Mouse (Mus musculus): Measurements from ENCODE around the gene Rnf216. TPM values are rescaled to one million over a fixed set of nuclear protein-coding genes. Genes with fewer than 3 reads are reported as not detected.

Gene Rnf216
- polyA plus RNA-seq, 1 experiment from 2014 or later = 33.1 TPM

GRCm38 (mm10) chr5:143032639-143033146 lies 80.1 kb downstream of the Rnf216 start:
- 46% methylated on average over 2 of the region's 2 CpGs for WGBS
- H3K4me2 ChIP-seq = no peak overlapping the region
- ATAC-seq (ENCODE audit: low read depth) = no peak

GRCm38 (mm10) chr5:143031681-143032080 lies 81.1 kb downstream of the Rnf216 start:
- Histone ChIP-seq H3K9me3 (no peaks in the 10 kb centered on the region), H3K9ac (no peak overlapping the region), H3K4me2 (no peak overlapping the region), H3K4me1 (replicated peaks) (peaks cover 20% of the 10 kb centered on the region), H3K27ac (replicated peaks) (peak overlapping the region; percentile 52), H3K36me3 (peaks cover 18% of the 10 kb centered on the region), H3K4me3 (no peak overlapping the region), H3K27me3 (no peaks in the 10 kb centered on the region)
- WGBS = 23% methylated on average over 7 of the region's 7 CpGs
- no peak for ATAC-seq (ENCODE audit: low read depth)

More at GRCm38 (mm10) chr5:143032639-143033146, 80.1 kb downstream of the Rnf216 start:
- H3K9ac ChIP-seq = no peak overlapping the region
- H3K4me3 ChIP-seq = no peak overlapping the region
- H3K4me1 ChIP-seq (replicated peaks) = peaks cover 20% of the 10 kb centered on the region
- no peaks in the 10 kb centered on the region for H3K27me3 ChIP-seq
- no peaks in the 10 kb centered on the region for H3K9me3 ChIP-seq
- H3K36me3 ChIP-seq = peaks cover 8% of the 10 kb centered on the region
- H3K27ac ChIP-seq (replicated peaks) = peak overlapping the region; percentile 52; the same call in 1 of the 2 replicates

- no peaks in the 10 kb centered on the region for H3K9me3 ChIP-seq
- H3K4me1 ChIP-seq (replicated peaks) = peaks cover 20% of the 10 kb centered on the region
- H3K4me2 ChIP-seq = no peak overlapping the region
- 8% methylated on average over 4 of the region's 4 CpGs for WGBS
- H3K27ac ChIP-seq (replicated peaks) = peak overlapping the region; percentile 52
- H3K4me3 ChIP-seq = no peak overlapping the region
- H3K9ac ChIP-seq = no peak overlapping the region
- no peak; the same call in 1 of the 2 replicates for ATAC-seq (ENCODE audit: low read depth)
- peaks cover 23% of the 10 kb centered on the region for H3K36me3 ChIP-seq
- H3K27me3 ChIP-seq = no peaks in the 10 kb centered on the region
These were observed 81.6 kb downstream of the Rnf216 start for GRCm38 (mm10) chr5:143031193-143031592.

- no peak for ATAC-seq (ENCODE audit: low read depth)
- no peaks in the 10 kb centered on the region for H3K27me3 ChIP-seq
- H3K9me3 ChIP-seq = no peaks in the 10 kb centered on the region
- no peak overlapping the region for H3K9ac ChIP-seq
- 90% methylated on average over 2 of the region's 2 CpGs for WGBS
- no peak overlapping the region for H3K4me3 ChIP-seq
- H3K4me1 ChIP-seq (replicated peaks) = no peaks in the 10 kb centered on the region
- H3K36me3 ChIP-seq = peaks cover 57% of the 10 kb centered on the region
- no peak overlapping the region for H3K27ac ChIP-seq (replicated peaks)
- H3K4me2 ChIP-seq = no peak overlapping the region
These were observed 88.9 kb downstream of the Rnf216 start for GRCm38 (mm10) chr5:143023887-143024286.

- H3K27me3 ChIP-seq = no peaks in the 10 kb centered on the region
- peaks cover 56% of the 10 kb centered on the region for H3K36me3 ChIP-seq
- H3K9ac ChIP-seq = no peak overlapping the region
- no peak overlapping the region for H3K4me3 ChIP-seq
- no peak overlapping the region for H3K27ac ChIP-seq (replicated peaks)
- H3K4me2 ChIP-seq = no peak overlapping the region
- no peak for ATAC-seq (ENCODE audit: low read depth)
- H3K4me1 ChIP-seq (replicated peaks) = no peaks in the 10 kb centered on the region
- no peaks in the 10 kb centered on the region for H3K9me3 ChIP-seq
- 100% methylated on average over 1 of the region's 1 CpGs for WGBS
These were observed 89.8 kb downstream of the Rnf216 start for GRCm38 (mm10) chr5:143022956-143023355.

- 88% methylated on average over 5 of the region's 5 CpGs for WGBS
These were observed 95.4 kb downstream of the Rnf216 start for GRCm38 (mm10) chr5:143017401-143017800.

GRCm38 (mm10) chr5:143009383-143009782 lies 103.4 kb downstream of the Rnf216 start:
- H3K9ac ChIP-seq = peak overlapping the region; percentile 23; the same call in 1 of the 2 replicates
- no peak overlapping the region for H3K4me3 ChIP-seq
- H3K36me3 ChIP-seq = peaks cover 40% of the 10 kb centered on the region
- H3K9me3 ChIP-seq = no peaks in the 10 kb centered on the region
- no peaks in the 10 kb centered on the region for H3K27me3 ChIP-seq
- peak overlapping the region; percentile 81 for H3K27ac ChIP-seq (replicated peaks)
- peaks cover 9% of the 10 kb centered on the region for H3K4me1 ChIP-seq (replicated peaks)
- H3K4me2 ChIP-seq = no peak overlapping the region
- ATAC-seq (ENCODE audit: low read depth) = no peak
- WGBS = 41% methylated on average over 11 of the region's 11 CpGs

More at GRCm38 (mm10) chr5:143017401-143017800, 95.4 kb downstream of the Rnf216 start:
- no peak overlapping the region for H3K9ac ChIP-seq
- peaks cover 56% of the 10 kb centered on the region for H3K36me3 ChIP-seq
- no peaks in the 10 kb centered on the region for H3K27me3 ChIP-seq
- no peak for ATAC-seq (ENCODE audit: low read depth)
- no peak overlapping the region for H3K4me2 ChIP-seq
- H3K9me3 ChIP-seq = no peaks in the 10 kb centered on the region
- no peak overlapping the region for H3K27ac ChIP-seq (replicated peaks)
- no peak overlapping the region for H3K4me3 ChIP-seq
- no peaks in the 10 kb centered on the region for H3K4me1 ChIP-seq (replicated peaks)

- Histone ChIP-seq H3K4me1 (replicated peaks) (peaks cover 30% of the 10 kb centered on the region), H3K4me3 (no peak overlapping the region), H3K27ac (replicated peaks) (peak overlapping the region; percentile 86), H3K27me3 (no peaks in the 10 kb centered on the region), H3K36me3 (peaks cover 14% of the 10 kb centered on the region), H3K4me2 (no peak overlapping the region), H3K9me3 (no peaks in the 10 kb centered on the region), H3K9ac (peak overlapping the region; percentile 56)
- 50% methylated on average over 9 of the region's 9 CpGs for WGBS
- 0 out of 2 replicates have a peak, but pooled peaks have one; percentile 50 for ATAC-seq (ENCODE audit: low read depth)
These were observed 111.9 kb downstream of the Rnf216 start for GRCm38 (mm10) chr5:143000654-143001500.

GRCm38 (mm10) chr5:143000091-143000490 lies 112.7 kb downstream of the Rnf216 start:
- Histone ChIP-seq H3K4me3 (no peak overlapping the region), H3K9ac (0 out of 2 replicates have a peak overlapping the region, but pooled peaks have one; percentile 39), H3K36me3 (peaks cover 14% of the 10 kb centered on the region), H3K9me3 (no peaks in the 10 kb centered on the region), H3K27ac (replicated peaks) (peak overlapping the region; percentile 86), H3K27me3 (no peaks in the 10 kb centered on the region), H3K4me1 (replicated peaks) (peaks cover 30% of the 10 kb centered on the region), H3K4me2 (no peak overlapping the region)
- no peak for ATAC-seq (ENCODE audit: low read depth)
- WGBS = 43% methylated on average over 4 of the region's 4 CpGs

- WGBS = 63% methylated on average over 2 of the region's 2 CpGs
These were observed 114.6 kb downstream of the Rnf216 start for GRCm38 (mm10) chr5:142998171-142998570.

GRCm38 (mm10) chr5:142997526-142997925 lies 115.3 kb downstream of the Rnf216 start:
- peaks cover 24% of the 10 kb centered on the region for H3K36me3 ChIP-seq
- H3K9me3 ChIP-seq = no peaks in the 10 kb centered on the region
- WGBS = 83% methylated on average over 9 of the region's 9 CpGs
- no peak for ATAC-seq (ENCODE audit: low read depth)
- no peak overlapping the region for H3K4me3 ChIP-seq
- H3K9ac ChIP-seq = no peak overlapping the region
- peaks cover 30% of the 10 kb centered on the region for H3K4me1 ChIP-seq (replicated peaks)
- H3K4me2 ChIP-seq = no peak overlapping the region
- no peak overlapping the region; the same call in 1 of the 2 replicates for H3K27ac ChIP-seq (replicated peaks)
- H3K27me3 ChIP-seq = no peaks in the 10 kb centered on the region

More at GRCm38 (mm10) chr5:142998171-142998570, 114.6 kb downstream of the Rnf216 start:
- no peak overlapping the region for H3K4me2 ChIP-seq
- peaks cover 17% of the 10 kb centered on the region for H3K36me3 ChIP-seq
- no peak overlapping the region for H3K9ac ChIP-seq
- H3K4me3 ChIP-seq = no peak overlapping the region
- no peak overlapping the region; the same call in 1 of the 2 replicates for H3K27ac ChIP-seq (replicated peaks)
- peaks cover 30% of the 10 kb centered on the region for H3K4me1 ChIP-seq (replicated peaks)
- H3K9me3 ChIP-seq = no peaks in the 10 kb centered on the region
- no peaks in the 10 kb centered on the region for H3K27me3 ChIP-seq
- no peak for ATAC-seq (ENCODE audit: low read depth)

- no peaks in the 10 kb centered on the region for H3K27me3 ChIP-seq
- H3K4me2 ChIP-seq = no peak overlapping the region
- H3K4me1 ChIP-seq (replicated peaks) = 0 out of 2 replicates have a peak, but pooled peaks cover 13% of the 10 kb centered on the region
- peaks cover 43% of the 10 kb centered on the region for H3K36me3 ChIP-seq
- no peaks in the 10 kb centered on the region for H3K9me3 ChIP-seq
- 90% methylated on average over 2 of the region's 2 CpGs for WGBS
- H3K27ac ChIP-seq (replicated peaks) = no peak overlapping the region
- no peak overlapping the region for H3K9ac ChIP-seq
- H3K4me3 ChIP-seq = no peak overlapping the region
- no peak for ATAC-seq (ENCODE audit: low read depth)
These were observed 118.0 kb downstream of the Rnf216 start for GRCm38 (mm10) chr5:142994746-142995145.

Measured in neural tube, embryonic 13.5 days (tissue).